Mouse (Mus musculus) stomach, embryonic 14.5 days (tissue): ENCODE measurements around the gene Comp. TPM values are rescaled to one million over a fixed set of nuclear protein-coding genes. Genes with fewer than 3 reads are reported as not detected.

Experiments
- ATAC-seq: fragments of 200-750 bp; cut with Nextera tagmentation; 2 replicates; pipeline ENCODE4 v1.8.0; 2017; ENCODE audit warnings: low read depth, moderate TSS enrichment; ENCODE audit not compliant: insufficient number of reproducible peaks, insufficient read depth, low FRiP score
- H3K27ac ChIP-seq: fragments of 300-500 bp; sonication (generic); 2 replicates; pipeline ENCODE4 v1.5.1; 2014; ENCODE audit warnings: mild to moderate bottlenecking, low read length, moderate library complexity, mixed read lengths
- H3K27me3 ChIP-seq: fragments of 300-500 bp; sonication (generic); 2 replicates; pipeline ENCODE4 v1.6.1; 2014; ENCODE audit warnings: low read length, control low read depth, mixed read lengths; ENCODE audit not compliant: control insufficient read depth, insufficient read depth
- H3K36me3 ChIP-seq: fragments of 300-500 bp; sonication (generic); 2 replicates; pipeline ENCODE4 v1.6.1; 2014; ENCODE audit warnings: mild to moderate bottlenecking, control low read depth, low read length, moderate library complexity, mixed read lengths; ENCODE audit not compliant: control insufficient read depth, insufficient read depth
- H3K4me1 ChIP-seq: fragments of 300-500 bp; sonication (generic); 2 replicates; pipeline ENCODE4 v1.6.1; 2014; ENCODE audit warnings: low read length, control low read depth, mixed read lengths; ENCODE audit not compliant: control insufficient read depth, insufficient read depth
- H3K4me2 ChIP-seq: fragments of 300-500 bp; sonication (generic); replicated peaks from 2 replicates; pipeline ENCODE4 v1.6.1; 2014; ENCODE audit warnings: low read depth, low read length, control low read depth
- H3K4me3 ChIP-seq: fragments of 300-500 bp; sonication (generic); 2 replicates; pipeline ENCODE4 v1.5.1; 2014; ENCODE audit warnings: low read depth, low read length, control low read depth
- H3K9ac ChIP-seq: fragments of 300-500 bp; sonication (generic); replicated peaks from 2 replicates; pipeline ENCODE4 v1.6.1; 2014; ENCODE audit warnings: low read depth, mild to moderate bottlenecking, control low read depth, low read length, moderate library complexity, mixed read lengths
- H3K9me3 ChIP-seq: fragments of 300-500 bp; sonication (generic); 2 replicates; pipeline ENCODE4 v1.6.1; 2016; ENCODE audit warnings: low read depth, low read length, control low read depth; ENCODE audit not compliant: control insufficient read depth
- WGBS: fragments of 180-500 bp; shearing (Covaris S2); extraction: QIAGEN DNeasy Blood & Tissue Kit; methylation state at CpG from one replicate; pipeline ENCODE4 v1.1.7; 2014; 5-methylcytosine and 5-hydroxymethylcytosine counted together
- polyA plus RNA-seq: library from polyadenylated mRNA; unstranded; fragments of >200 nt; fragmentation: Nextera tagmentation; extraction: Ambion mirVana; gene quantifications from 2 replicates; pipeline ENCODE4 v1.2.1, GENCODE M21; 2014

Gene Comp
- polyA plus RNA-seq, 1 experiment from 2014 or later, result 0.38 TPM

- Histone ChIP-seq H3K9ac (no peak overlapping the region), H3K4me2 (no peak overlapping the region), H3K9me3 (no peaks in the 10 kb centered on the region), H3K27me3 (no peaks in the 10 kb centered on the region), H3K4me3 (no peak overlapping the region), H3K4me1 (no peaks in the 10 kb centered on the region), H3K36me3 (peaks cover 11% of the 10 kb centered on the region), H3K27ac (no peak overlapping the region)
- ATAC-seq, result no peak
- WGBS, result 72% methylated on average over 5 of the region's 5 CpGs
Observed at GRCm38 (mm10) chr8:70396184-70396583, 22.8 kb downstream of the Comp start.

GRCm38 (mm10) chr8:70397611-70398563, 24.5 kb downstream of the Comp start:
- no peaks in the 10 kb centered on the region for H3K9me3 ChIP-seq
- H3K36me3 ChIP-seq, result peaks cover 4% of the 10 kb centered on the region
- no peak overlapping the region for H3K27ac ChIP-seq
- H3K4me1 ChIP-seq, result no peaks in the 10 kb centered on the region
- ATAC-seq, result no peak
- no peak overlapping the region for H3K9ac ChIP-seq
- no peak overlapping the region for H3K4me3 ChIP-seq
- 88% methylated on average over 16 of the region's 16 CpGs for WGBS
- no peak overlapping the region for H3K4me2 ChIP-seq
- H3K27me3 ChIP-seq, result no peaks in the 10 kb centered on the region

- 92% methylated on average over 3 of the region's 3 CpGs for WGBS
- Histone ChIP-seq H3K36me3 (peaks cover 6% of the 10 kb centered on the region), H3K27ac (no peak overlapping the region), H3K9ac (no peak overlapping the region), H3K9me3 (no peaks in the 10 kb centered on the region), H3K4me1 (peaks cover 41% of the 10 kb centered on the region), H3K4me3 (no peak overlapping the region), H3K27me3 (no peaks in the 10 kb centered on the region), H3K4me2 (no peak overlapping the region)
- no peak for ATAC-seq
Observed at GRCm38 (mm10) chr8:70404212-70404611, 30.9 kb downstream of the Comp start.

GRCm38 (mm10) chr8:70405189-70405588, 31.8 kb downstream of the Comp start:
- Histone ChIP-seq H3K36me3 (peaks cover 6% of the 10 kb centered on the region), H3K4me2 (no peak overlapping the region), H3K4me3 (no peak overlapping the region), H3K27ac (no peak overlapping the region), H3K27me3 (no peaks in the 10 kb centered on the region), H3K9me3 (no peaks in the 10 kb centered on the region), H3K4me1 (peaks cover 47% of the 10 kb centered on the region), H3K9ac (no peak overlapping the region)
- 16% methylated on average over 7 of the region's 7 CpGs for WGBS
- ATAC-seq, result no peak

GRCm38 (mm10) chr8:70406427-70407069, 33.2 kb downstream of the Comp start:
- H3K36me3 ChIP-seq, result peaks cover 2% of the 10 kb centered on the region; the same call in 1 of the 2 replicates
- H3K27me3 ChIP-seq, result no peaks in the 10 kb centered on the region
- H3K4me2 ChIP-seq, result no peak overlapping the region
- peak overlapping the region; percentile 55; the same call in 1 of the 2 replicates for H3K27ac ChIP-seq
- ATAC-seq, result peak; percentile 59
- 67% methylated on average over 11 of the region's 11 CpGs for WGBS
- H3K4me3 ChIP-seq, result no peak overlapping the region
- no peaks in the 10 kb centered on the region for H3K9me3 ChIP-seq
- peaks cover 47% of the 10 kb centered on the region for H3K4me1 ChIP-seq
- no peak overlapping the region for H3K9ac ChIP-seq

- no peak overlapping the region for H3K9ac ChIP-seq
- peak overlapping the region; percentile 78 for H3K27ac ChIP-seq
- peaks cover 47% of the 10 kb centered on the region for H3K4me1 ChIP-seq
- peak; percentile 73 for ATAC-seq
- no peaks in the 10 kb centered on the region for H3K9me3 ChIP-seq
- H3K4me3 ChIP-seq, result no peak overlapping the region
- no peaks in the 10 kb centered on the region for H3K27me3 ChIP-seq
- no peak overlapping the region for H3K4me2 ChIP-seq
- 38% methylated on average over 6 of the region's 6 CpGs for WGBS
- peaks cover 5% of the 10 kb centered on the region; the same call in 1 of the 2 replicates for H3K36me3 ChIP-seq
Observed at GRCm38 (mm10) chr8:70408301-70408700, 34.9 kb downstream of the Comp start.

GRCm38 (mm10) chr8:70409019-70409418, 35.7 kb downstream of the Comp start:
- Histone ChIP-seq H3K4me2 (0 out of 2 replicates have a peak overlapping the region, but pooled peaks have one; percentile 14), H3K4me3 (no peak overlapping the region), H3K27me3 (no peaks in the 10 kb centered on the region), H3K9me3 (no peaks in the 10 kb centered on the region), H3K9ac (no peak overlapping the region), H3K27ac (peak overlapping the region; percentile 78), H3K4me1 (peaks cover 47% of the 10 kb centered on the region), H3K36me3 (peaks cover 6% of the 10 kb centered on the region; the same call in 1 of the 2 replicates)
- no peak; the same call in 1 of the 2 replicates for ATAC-seq
- 70% methylated on average over 10 of the region's 10 CpGs for WGBS

GRCm38 (mm10) chr8:70409455-70409871, 36.1 kb downstream of the Comp start:
- H3K27ac ChIP-seq, result peak overlapping the region; percentile 78
- peaks cover 47% of the 10 kb centered on the region for H3K4me1 ChIP-seq
- H3K9me3 ChIP-seq, result no peaks in the 10 kb centered on the region
- WGBS, result 16% methylated on average over 9 of the region's 9 CpGs
- H3K9ac ChIP-seq, result no peak overlapping the region
- peaks cover 7% of the 10 kb centered on the region; the same call in 1 of the 2 replicates for H3K36me3 ChIP-seq
- no peaks in the 10 kb centered on the region for H3K27me3 ChIP-seq
- no peak overlapping the region for H3K4me2 ChIP-seq
- peak; percentile 33; the same call in 1 of the 2 replicates for ATAC-seq
- no peak overlapping the region for H3K4me3 ChIP-seq
